Mouse (Mus musculus) CH12F3 (cell line): ENCODE data around the gene Bcl2.

Experiments
- in situ Hi-C: fragments of 300-500 bp; cut with MboI; formaldehyde crosslinking; loops from 2 replicates; pipeline ENCODE4 v1.14.3; 2020; ENCODE audit warnings: low sequenced_read_pairs

The Bcl2 gene

GRCm38 (mm10) chr1:106713621-106714529 lies at the start of gene Bcl2:
Gene Bcl2, minus strand, starts transcription at chr1:106714274.
- in situ Hi-C loops: loop anchor here (10.0 kb wide), 1 partner anchor 169 kb away; no protein-coding TSS in a partner anchor

DNA sequence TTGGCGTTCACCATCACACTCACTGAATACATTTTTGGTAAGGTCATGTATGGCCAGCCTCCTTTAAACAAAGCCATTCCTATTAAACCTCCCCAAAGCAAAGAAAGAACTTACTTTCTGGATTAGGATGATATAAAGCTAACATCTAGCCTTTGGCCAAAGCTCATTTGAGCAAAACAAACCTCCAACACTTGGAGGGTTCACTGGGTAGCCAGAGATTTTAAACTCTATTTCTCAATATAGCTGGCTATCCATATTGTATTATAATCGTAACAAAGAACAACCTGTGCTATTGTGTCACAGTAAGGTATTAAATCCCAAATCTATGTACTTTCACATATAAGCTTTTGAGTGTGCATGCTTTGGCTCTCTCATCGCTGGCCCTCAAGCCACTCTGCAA lies 46.7 kb upstream of the Bcl2 start:
- in situ Hi-C loops: no loop called here

- in situ Hi-C loops: no loop called here
Measured at GRCm38 (mm10) chr1:106759572-106760435, 45.7 kb upstream of the Bcl2 start, which contains the start of gene Kdsr. Gene Kdsr, minus strand, starts transcription at chr1:106759727.

GRCm38 (mm10) chr1:106758734-106759571 lies 44.9 kb upstream of the Bcl2 start:
- in situ Hi-C loops: no loop called here

DNA sequence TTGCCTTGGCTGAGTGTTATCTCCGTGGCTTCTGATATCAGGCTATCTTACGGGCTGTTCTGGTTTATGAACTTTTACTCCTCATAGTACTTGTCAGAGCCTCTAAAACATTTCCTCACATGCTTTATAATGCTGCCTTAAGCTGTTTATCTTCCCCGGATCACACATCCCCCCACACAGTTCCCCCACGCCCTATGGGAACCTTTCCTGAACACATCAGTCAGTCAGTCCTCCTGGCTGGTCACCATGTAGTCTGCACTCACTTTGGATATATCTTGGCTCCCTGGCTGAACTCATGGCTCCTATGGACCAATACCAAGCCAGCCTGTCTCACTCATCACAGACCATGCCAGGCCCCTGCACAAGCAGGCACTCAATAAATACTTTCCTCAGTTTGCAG lies 42.6 kb upstream of the Bcl2 start:
- in situ Hi-C loops: no loop called here

DNA sequence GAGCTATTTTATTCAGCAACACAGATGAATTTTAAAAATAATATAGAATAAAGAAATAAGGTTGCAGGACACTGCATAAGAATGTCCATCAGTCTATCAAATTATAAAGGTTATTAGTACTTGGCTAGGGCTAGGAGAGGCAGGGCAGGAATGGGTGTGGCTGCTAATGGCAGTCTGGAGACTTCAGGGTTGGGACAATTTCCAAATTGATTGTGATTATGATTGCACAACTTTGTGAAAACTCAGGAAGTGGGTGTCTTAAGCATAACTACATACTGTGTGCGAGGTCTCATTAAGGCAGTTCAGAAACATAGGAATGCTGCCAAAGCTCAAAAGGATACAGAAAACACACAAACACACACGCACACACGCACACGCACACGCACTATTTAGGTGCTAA lies 37.9 kb upstream of the Bcl2 start:
- in situ Hi-C loops: no loop called here

GRCm38 (mm10) chr1:106750656-106751055 lies 36.6 kb upstream of the Bcl2 start:
- in situ Hi-C loops: no loop called here

DNA sequence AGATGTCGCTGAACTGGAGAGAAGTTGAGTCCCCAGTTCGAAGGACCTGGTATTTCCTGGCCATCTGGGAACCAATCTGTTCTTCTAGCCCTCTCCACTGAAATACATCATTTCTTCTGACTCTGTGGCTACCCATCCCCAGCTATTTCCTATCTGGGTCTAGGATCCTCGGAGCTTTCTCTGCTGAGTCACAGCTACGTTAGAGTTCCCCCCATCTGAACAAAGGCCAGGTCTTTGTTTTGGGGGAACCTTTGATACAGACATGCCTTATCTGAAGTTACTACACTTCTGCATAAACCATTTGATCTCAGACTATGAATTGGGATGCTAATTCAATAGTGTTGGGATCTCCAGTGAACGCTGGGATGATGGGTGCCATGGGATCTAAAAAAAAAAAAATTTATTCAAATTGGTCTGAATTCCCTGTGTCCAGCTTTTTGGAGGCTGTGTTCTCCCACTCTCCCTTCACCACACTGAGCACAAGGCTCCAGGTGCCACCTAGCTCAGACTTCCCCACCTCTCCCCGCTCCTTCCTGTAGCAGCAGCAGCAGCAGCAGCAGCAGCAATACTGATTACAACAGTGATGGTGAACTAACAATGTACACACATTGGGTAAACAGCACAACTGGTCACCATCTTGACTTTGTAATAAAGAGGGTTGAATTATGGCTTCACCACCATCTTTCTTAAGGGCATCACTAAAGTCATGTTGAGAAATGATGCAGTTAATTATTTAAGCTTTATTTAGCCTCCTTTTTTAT lies 34.7 kb upstream of the Bcl2 start:
- in situ Hi-C loops: loop anchor here (25.0 kb wide), 1 partner anchor 686 kb away; no protein-coding TSS in a partner anchor

- in situ Hi-C loops: loop anchor here (25.0 kb wide), 1 partner anchor 681 kb away; no protein-coding TSS in a partner anchor
Measured at GRCm38 (mm10) chr1:106742980-106743379, 28.9 kb upstream of the Bcl2 start.

- in situ Hi-C loops: loop anchor here (25.0 kb wide), 1 partner anchor 678 kb away; no protein-coding TSS in a partner anchor
Measured at GRCm38 (mm10) chr1:106740735-106741134, 26.7 kb upstream of the Bcl2 start.

GRCm38 (mm10) chr1:106739810-106740209 lies 25.7 kb upstream of the Bcl2 start:
- in situ Hi-C loops: loop anchor here (25.0 kb wide), 1 partner anchor 678 kb away; no protein-coding TSS in a partner anchor

- in situ Hi-C loops: loop anchor here (25.0 kb wide), 1 partner anchor 676 kb away; no protein-coding TSS in a partner anchor
Measured at GRCm38 (mm10) chr1:106738092-106738491, 24.0 kb upstream of the Bcl2 start.

- in situ Hi-C loops: loop anchor here (25.0 kb wide), 1 partner anchor 674 kb away; no protein-coding TSS in a partner anchor
Measured at GRCm38 (mm10) chr1:106736211-106736610, 22.1 kb upstream of the Bcl2 start.

- in situ Hi-C loops: loop anchor here (25.0 kb wide), 1 partner anchor 673 kb away; no protein-coding TSS in a partner anchor
Measured at GRCm38 (mm10) chr1:106735586-106735985, 21.5 kb upstream of the Bcl2 start.

- in situ Hi-C loops: loop anchor here (10.0 kb wide), 1 partner anchor 297 kb away; no protein-coding TSS in a partner anchor
Measured at GRCm38 (mm10) chr1:106722061-106722460, 8.0 kb upstream of the Bcl2 start.

- in situ Hi-C loops: loop anchor here (10.0 kb wide), 1 partner anchor 173 kb away; no protein-coding TSS in a partner anchor
Measured at GRCm38 (mm10) chr1:106717736-106718135, 3.7 kb upstream of the Bcl2 start.

GRCm38 (mm10) chr1:106717071-106717601 lies 3.1 kb upstream of the Bcl2 start:
- in situ Hi-C loops: loop anchor here (10.0 kb wide), 1 partner anchor 172 kb away; no protein-coding TSS in a partner anchor

DNA sequence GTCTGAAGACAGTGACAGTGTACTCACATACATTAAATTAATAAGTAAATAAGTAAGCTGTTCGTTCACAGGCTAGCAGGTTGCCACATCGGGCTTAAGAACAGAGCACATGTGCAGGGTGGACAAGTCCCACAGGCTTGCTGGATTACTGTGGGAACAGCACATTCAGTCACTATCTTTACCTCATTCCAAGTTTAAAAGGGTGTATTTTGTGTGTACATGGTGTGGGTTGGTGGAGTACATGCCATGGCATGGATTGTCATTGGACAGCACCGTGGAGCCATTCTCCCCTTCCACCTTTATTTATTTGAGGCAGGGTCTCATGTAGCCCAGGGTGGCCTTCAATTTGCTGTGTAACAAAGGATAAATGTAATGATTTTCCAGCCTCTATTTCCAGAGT lies 2.1 kb upstream of the Bcl2 start:
- in situ Hi-C loops: loop anchor here (10.0 kb wide), 1 partner anchor 171 kb away; no protein-coding TSS in a partner anchor
